Mouse (Mus musculus) CD4-positive naive resting alpha-beta T cell, adult 57 days (primary cell): ENCODE measurements around the gene Mtmr11. TPM values are rescaled to one million over a fixed set of nuclear protein-coding genes. Genes with fewer than 3 reads are reported as not detected.

Experiments used
- total RNA-seq: library from RNA; stranded (reverse); gene quantifications from one replicate; pipeline ENCODE4 v1.2.4, GENCODE M21; 2023

The Mtmr11 gene
- total RNA-seq, result 0.74 TPM

GRCm38 (mm10) chr3:96161869-96162840 lies at the start of gene Mtmr11:
Gene Mtmr11, plus strand, starts transcription at chr3:96162004.

GRCm38 (mm10) chr3:96172197-96173178 lies 10.7 kb downstream of the Mtmr11 start, which contains the start of gene Sf3b4:
Gene Sf3b4, plus strand, starts transcription at chr3:96172332.

DNA sequence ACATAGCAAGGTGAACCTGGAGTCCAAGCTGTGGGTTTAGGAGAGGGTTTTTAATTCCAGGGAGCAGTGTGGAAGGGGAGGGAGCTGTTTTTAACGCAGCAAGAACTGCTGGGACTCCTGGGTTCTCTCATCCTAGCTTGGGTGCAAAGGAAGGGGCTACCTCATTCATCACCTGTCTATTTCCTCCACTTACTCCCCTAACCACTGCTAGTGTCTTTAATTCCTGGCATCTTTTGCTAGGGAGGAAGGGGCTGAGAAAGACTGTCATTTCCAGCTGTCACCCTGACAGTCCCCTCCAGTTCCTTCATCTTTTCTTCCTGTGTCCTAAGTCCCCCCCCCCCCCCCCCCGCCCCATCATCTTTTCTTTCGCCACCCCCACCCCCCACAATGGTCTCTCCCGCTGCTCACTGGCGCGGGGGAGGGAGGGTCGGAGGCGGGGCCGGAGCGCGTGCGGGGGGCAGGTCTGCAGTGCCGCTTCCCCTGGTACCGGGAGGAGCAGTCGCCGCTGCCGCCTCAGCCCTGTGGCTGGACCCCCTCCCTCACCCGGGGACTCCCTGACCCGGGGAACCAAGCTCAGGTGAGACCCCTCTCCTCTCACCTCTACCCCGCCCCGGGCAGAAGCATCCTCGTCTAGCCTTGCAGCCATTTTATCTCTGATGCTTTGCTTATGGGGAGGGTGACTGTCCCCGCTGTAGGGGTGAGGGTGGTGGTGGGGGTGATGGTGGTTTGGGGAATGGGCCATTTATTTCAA lies 19.1 kb downstream of the Mtmr11 start, which contains the start of gene Sv2a:
Gene Sv2a, plus strand, starts transcription at position 425 of the 751 bp plus-strand sequence.

GRCm38 (mm10) chr3:96219661-96220130 lies 57.9 kb downstream of the Mtmr11 start, which contains the start of the genes Bola1 and Hist2h2ab:
Gene Bola1, minus strand, starts transcription at chr3:96219709.
Gene Hist2h2ab, plus strand, starts transcription at chr3:96219865.

DNA sequence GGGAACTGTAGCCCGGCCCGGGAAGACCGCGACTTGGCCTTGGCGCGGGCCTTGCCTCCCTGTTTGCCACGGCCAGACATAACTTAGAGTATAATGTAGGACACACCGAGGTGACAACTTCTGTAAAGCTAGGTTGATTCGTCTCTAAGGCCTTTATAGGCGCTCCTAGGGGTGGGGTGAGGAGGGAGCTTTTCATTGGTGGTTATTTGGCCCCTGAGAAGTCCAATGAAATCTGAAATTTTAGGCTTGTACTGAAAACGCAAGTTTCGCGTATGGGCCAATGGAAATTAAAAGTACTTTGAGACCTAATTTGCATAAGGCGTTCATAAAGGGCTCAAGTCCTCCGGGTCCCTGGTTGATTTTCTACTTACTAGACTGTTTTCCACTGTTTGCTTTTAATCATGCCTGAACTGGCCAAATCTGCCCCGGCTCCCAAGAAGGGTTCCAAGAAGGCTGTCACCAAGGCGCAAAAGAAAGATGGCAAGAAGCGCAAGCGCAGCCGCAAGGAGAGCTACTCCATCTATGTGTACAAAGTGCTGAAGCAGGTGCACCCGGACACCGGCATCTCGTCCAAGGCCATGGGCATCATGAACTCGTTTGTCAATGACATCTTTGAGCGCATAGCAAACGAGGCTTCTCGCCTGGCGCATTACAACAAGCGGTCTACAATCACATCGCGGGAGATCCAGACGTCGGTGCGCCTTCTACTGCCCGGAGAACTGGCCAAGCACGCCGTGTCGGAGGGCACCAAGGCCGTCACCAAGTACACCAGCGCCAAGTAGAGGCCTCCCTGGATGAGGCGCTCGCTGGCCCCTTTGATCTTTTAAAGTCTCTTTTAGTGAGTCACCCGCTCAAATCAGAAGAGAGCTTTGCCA lies 59.2 kb downstream of the Mtmr11 start, which contains the start of the genes Hist2h2ac and Hist2h2be:
Gene Hist2h2ac, minus strand, starts transcription at position 116 of the 875 bp plus-strand sequence.
Gene Hist2h2be, plus strand, starts transcription at position 355 of the 875 bp plus-strand sequence.

Other genes with a start within 250 kb of the Mtmr11 start
- gene Anp32e, start 232.8 kb upstream of the Mtmr11 start, total RNA-seq, result 98.7 TPM
- 21.9 TPM for gene Plekho1, start 166.0 kb upstream of the Mtmr11 start, total RNA-seq
- 15.1 TPM for gene Vps45, start 103.5 kb upstream of the Mtmr11 start, total RNA-seq
- 20.8 TPM for gene Otud7b, start 57.5 kb upstream of the Mtmr11 start, total RNA-seq
- gene Sf3b4, start 10.3 kb downstream of the Mtmr11 start, total RNA-seq, result 80.5 TPM
- gene Sv2a, start 19.1 kb downstream of the Mtmr11 start, total RNA-seq, result 5.0 TPM
- 11.2 TPM for gene Bola1, start 57.7 kb downstream of the Mtmr11 start, total RNA-seq
- 7.9 TPM for gene Hist2h2ab, start 57.9 kb downstream of the Mtmr11 start, total RNA-seq
- 55.5 TPM for gene Hist2h2ac, start 58.9 kb downstream of the Mtmr11 start, total RNA-seq
- gene Hist2h2be, start 59.1 kb downstream of the Mtmr11 start, total RNA-seq, result 2.7 TPM
- gene Hist2h3c2, start 77.1 kb downstream of the Mtmr11 start, total RNA-seq, result 1.7 TPM
- 319 TPM for gene Hist2h2aa2, start 78.3 kb downstream of the Mtmr11 start, total RNA-seq
- 4.3 TPM for gene Hist2h2aa1, start 83.5 kb downstream of the Mtmr11 start, total RNA-seq
- not detected for gene Hist2h3c1, start 84.7 kb downstream of the Mtmr11 start, total RNA-seq
- gene Hist2h4, start 101.3 kb downstream of the Mtmr11 start, total RNA-seq, result 40.0 TPM
- gene Hist2h3b, start 106.7 kb downstream of the Mtmr11 start, total RNA-seq, result 57.8 TPM
- gene Hist2h2bb, start 107.7 kb downstream of the Mtmr11 start, total RNA-seq, result 143 TPM
- 0.77 TPM for gene Fcgr1, start 132.0 kb downstream of the Mtmr11 start, total RNA-seq